Mouse (Mus musculus) G1E (cell line): ENCODE data around the gene Atxn7l1. TPM values are rescaled to one million over a fixed set of nuclear protein-coding genes. Genes with fewer than 3 reads are reported as not detected.
A peak's percentile ranks its signal among the peaks of the same experiment; 100 is the strongest.

Experiments
- ATAC-seq: 2 replicates; pipeline ENCODE4 v1.8.0; 2016; ENCODE audit warnings: mild to moderate bottlenecking; ENCODE audit not compliant: insufficient number of reproducible peaks, poor library complexity, low FRiP score, severe bottlenecking; ENCODE audit errors: extremely low read depth
- DNase-seq: peaks from one replicate; pipeline ENCODE4 v3.0.0; 2012; ENCODE audit warnings: low spot score
- H3K27me3 ChIP-seq: 2 replicates; pipeline ENCODE4 v1.6.1; 2012; ENCODE audit warnings: mild to moderate bottlenecking, low read length, inconsistent platforms; ENCODE audit not compliant: insufficient read depth
- H3K36me3 ChIP-seq: replicated peaks from 2 replicates; pipeline ENCODE3; 2012; ENCODE audit warnings: mild to moderate bottlenecking, inconsistent platforms
- H3K4me1 ChIP-seq: 2 replicates; pipeline ENCODE4 v1.6.1; 2012; ENCODE audit warnings: low read depth, low read length, inconsistent platforms, mixed read lengths; ENCODE audit not compliant: insufficient read depth
- H3K4me3 ChIP-seq: 2 replicates; pipeline ENCODE4 v1.5.1; 2012; ENCODE audit warnings: low read depth, mild to moderate bottlenecking, inconsistent platforms, low read length, moderate library complexity, mixed read lengths
- H3K9me3 ChIP-seq: replicated peaks from 2 replicates; pipeline ENCODE4 v1.6.1; 2012; ENCODE audit warnings: inconsistent platforms
- CTCF ChIP-seq: IDR thresholded peaks from 2 replicates; pipeline ENCODE4 v1.5.1; 2012; ENCODE audit warnings: low read depth, low read length, inconsistent platforms, mixed read lengths
- GATA1 ChIP-seq: IDR thresholded peaks from 2 replicates; pipeline ENCODE4 v1.6.1; 2012; ENCODE audit warnings: borderline replicate concordance, low read length, inconsistent platforms, mixed read lengths
- GATA2 ChIP-seq: IDR thresholded peaks from 2 replicates; pipeline ENCODE4 v1.6.1; 2012; ENCODE audit warnings: low read depth, low read length, inconsistent platforms, borderline replicate concordance
- POLR2AphosphoS5 ChIP-seq: IDR thresholded peaks from 2 replicates; pipeline ENCODE4 v1.6.1; 2012; ENCODE audit warnings: low read depth, low read length, inconsistent platforms; ENCODE audit not compliant: insufficient replicate concordance
- TAL1 ChIP-seq: conservative IDR thresholded peaks from 2 replicates; pipeline ENCODE4 v1.6.1; 2012; ENCODE audit warnings: low read depth, low read length, inconsistent platforms, mixed read lengths
- polyA plus RNA-seq: library from polyadenylated mRNA; stranded (reverse); fragments of >175 nt; gene quantifications from 2 replicates; pipeline ENCODE4 v1.2.3, GENCODE M21; 2012
- total RNA-seq, 2 experiments: library from RNA; stranded (forward) in 1 of 2; stranded (reverse) in 1 of 2; fragments of 200-1000 nt in 1 of 2; fragments of >200 nt in 1 of 2; fragmentation: Nextera tagmentation in 1 of 2; gene quantifications; 2 replicates each; pipeline ENCODE4 v1.2.3; 2014 to 2017

The Atxn7l1 gene
- total and polyA plus RNA-seq, 3 experiments, result 51.0 to 282 (median 56.6) TPM

DNA sequence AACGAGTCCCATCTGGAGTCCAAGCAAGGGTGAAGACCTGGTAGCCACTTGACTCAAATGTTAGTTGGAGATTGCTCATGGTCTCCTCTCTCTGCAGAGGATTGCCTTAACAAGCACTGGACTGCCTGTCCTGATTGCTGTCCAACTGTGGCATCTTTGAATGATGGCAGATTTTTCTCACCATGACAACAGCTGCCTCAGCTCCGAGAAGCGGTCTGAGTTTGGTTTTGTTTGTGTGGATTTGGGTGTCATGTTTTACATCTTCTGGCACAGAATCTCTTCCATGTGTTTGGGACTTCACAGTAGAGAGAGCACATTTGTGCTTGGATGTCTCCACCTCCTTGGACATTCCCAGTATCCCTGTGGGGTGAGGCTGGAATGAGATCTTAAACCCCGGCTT lies 120.5 kb downstream of the Atxn7l1 start:
- DNase-seq (no peak), ATAC-seq (no peak)
- Histone ChIP-seq H3K4me3 (no peak overlapping the region), H3K27me3 (no peaks in the 10 kb centered on the region), H3K4me1 (no peaks in the 10 kb centered on the region), H3K36me3 (peaks cover 6% of the 10 kb centered on the region), H3K9me3 (0 out of 2 replicates have a peak, but pooled peaks cover 3% of the 10 kb centered on the region)
- no peak for TF ChIP-seq GATA1
- TF ChIP-seq GATA2, result no peak
- TF ChIP-seq CTCF, result no peak
- TF ChIP-seq POLR2AphosphoS5, result no peak
- no peak for TF ChIP-seq TAL1

- DNase-seq (peak; percentile 26), ATAC-seq (peak; percentile 23; the same call in 1 of the 2 replicates)
- no peaks in the 10 kb centered on the region for H3K4me1 ChIP-seq
- TF ChIP-seq CTCF, result peak; percentile 55
- no peak for TF ChIP-seq GATA2
- H3K36me3 ChIP-seq, result peaks cover 6% of the 10 kb centered on the region
- H3K4me3 ChIP-seq, result no peak overlapping the region
- H3K9me3 ChIP-seq, result 0 out of 2 replicates have a peak, but pooled peaks cover 3% of the 10 kb centered on the region
- no peaks in the 10 kb centered on the region for H3K27me3 ChIP-seq
Observed at GRCm38 (mm10) chr12:33269743-33270142, 122.2 kb downstream of the Atxn7l1 start.

DNA sequence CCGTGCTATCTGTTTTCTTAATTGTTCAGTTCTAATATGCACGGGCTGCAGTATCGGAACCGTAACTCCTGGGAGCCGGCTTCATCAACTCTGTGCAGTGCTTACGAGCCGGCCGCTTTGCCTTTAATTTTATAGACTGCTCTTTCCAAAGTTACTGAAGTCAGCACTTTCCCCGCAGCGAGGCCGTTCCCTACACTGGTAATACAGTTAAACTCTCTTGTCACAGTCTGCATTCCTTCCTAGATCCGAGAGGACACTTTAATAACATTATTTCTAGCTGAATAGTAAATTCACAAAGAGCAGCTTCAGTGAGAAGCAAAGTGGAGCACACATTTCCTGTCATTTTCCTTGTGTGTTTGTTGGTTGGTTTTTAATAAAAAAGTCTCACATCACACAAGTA lies 124.4 kb downstream of the Atxn7l1 start:
- ATAC-seq, result no peak

GRCm38 (mm10) chr12:33272441-33272840 lies 124.9 kb downstream of the Atxn7l1 start:
- DNase-seq (no peak), ATAC-seq (no peak)
- no peak for TF ChIP-seq POLR2AphosphoS5
- TF ChIP-seq CTCF, result no peak
- TF ChIP-seq TAL1, result no peak
- no peak for TF ChIP-seq GATA2
- no peak for TF ChIP-seq GATA1
- no peak overlapping the region for H3K4me3 ChIP-seq
- H3K27me3 ChIP-seq, result no peaks in the 10 kb centered on the region
- H3K36me3 ChIP-seq, result no peaks in the 10 kb centered on the region
- H3K9me3 ChIP-seq, result 0 out of 2 replicates have a peak, but pooled peaks cover 3% of the 10 kb centered on the region
- H3K4me1 ChIP-seq, result no peaks in the 10 kb centered on the region

More for the DNA sequence above, 124.4 kb downstream of the Atxn7l1 start:
- no peak for DNase-seq
- Histone ChIP-seq H3K4me1 (no peaks in the 10 kb centered on the region), H3K36me3 (no peaks in the 10 kb centered on the region), H3K4me3 (no peak overlapping the region), H3K27me3 (no peaks in the 10 kb centered on the region), H3K9me3 (0 out of 2 replicates have a peak, but pooled peaks cover 3% of the 10 kb centered on the region)
- TF ChIP-seq GATA1 (no peak), POLR2AphosphoS5 (no peak), TAL1 (no peak)

DNA sequence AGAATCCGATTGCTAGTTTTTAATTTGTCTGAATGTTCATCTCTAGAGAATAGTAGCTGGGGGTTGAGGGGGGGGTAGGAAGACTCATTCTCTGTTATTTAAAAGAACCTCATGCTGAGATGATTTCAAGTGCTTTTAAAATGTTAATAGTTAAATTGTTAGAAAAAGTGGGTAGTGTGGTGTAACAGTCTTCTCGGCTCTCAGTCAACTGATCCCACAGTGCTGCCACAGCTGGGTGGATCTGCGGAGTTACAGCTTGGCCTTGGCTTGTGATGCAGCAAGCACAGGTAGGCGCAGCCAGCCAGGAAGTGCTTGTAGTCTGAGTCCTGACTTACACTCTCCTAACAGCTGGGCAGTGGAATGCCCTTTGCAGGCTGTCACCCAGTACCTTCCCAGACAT lies 125.7 kb downstream of the Atxn7l1 start:
- Histone ChIP-seq H3K4me1 (peaks cover 4% of the 10 kb centered on the region; the same call in 1 of the 2 replicates), H3K27me3 (no peaks in the 10 kb centered on the region), H3K4me3 (no peak overlapping the region), H3K9me3 (0 out of 2 replicates have a peak, but pooled peaks cover 3% of the 10 kb centered on the region), H3K36me3 (no peaks in the 10 kb centered on the region)
- ATAC-seq, result no peak
- TF ChIP-seq GATA1 (no peak), TAL1 (no peak), GATA2 (no peak), CTCF (no peak), POLR2AphosphoS5 (no peak)
- DNase-seq, result no peak

GRCm38 (mm10) chr12:33273668-33274067 lies 126.2 kb downstream of the Atxn7l1 start:
- H3K4me1 ChIP-seq, result peaks cover 7% of the 10 kb centered on the region; the same call in 1 of the 2 replicates
- H3K36me3 ChIP-seq, result peaks cover 1% of the 10 kb centered on the region
- TF ChIP-seq POLR2AphosphoS5 (no peak), CTCF (no peak), TAL1 (no peak), GATA2 (no peak), GATA1 (no peak)
- DNase-seq, result no peak
- H3K9me3 ChIP-seq, result 0 out of 2 replicates have a peak, but pooled peaks cover 3% of the 10 kb centered on the region
- H3K4me3 ChIP-seq, result no peak overlapping the region
- ATAC-seq, result no peak
- no peaks in the 10 kb centered on the region for H3K27me3 ChIP-seq

- Histone ChIP-seq H3K4me1 (peaks cover 7% of the 10 kb centered on the region; the same call in 1 of the 2 replicates), H3K4me3 (no peak overlapping the region), H3K36me3 (peaks cover 3% of the 10 kb centered on the region), H3K9me3 (no peaks in the 10 kb centered on the region), H3K27me3 (no peaks in the 10 kb centered on the region)
- ATAC-seq (no peak), DNase-seq (no peak)
- TF ChIP-seq GATA1 (no peak), GATA2 (no peak), TAL1 (no peak), POLR2AphosphoS5 (no peak), CTCF (no peak)
Observed at GRCm38 (mm10) chr12:33276028-33276427, 128.5 kb downstream of the Atxn7l1 start.
